Mouse (Mus musculus): ENCODE measurements around the gene Ppp1r9a. TPM values are rescaled to one million over a fixed set of nuclear protein-coding genes. Genes with fewer than 3 reads are reported as not detected.

The Ppp1r9a gene
- total RNA-seq, 2 experiments from 2014 or later, result 1.8 to 2.0 TPM

DNA sequence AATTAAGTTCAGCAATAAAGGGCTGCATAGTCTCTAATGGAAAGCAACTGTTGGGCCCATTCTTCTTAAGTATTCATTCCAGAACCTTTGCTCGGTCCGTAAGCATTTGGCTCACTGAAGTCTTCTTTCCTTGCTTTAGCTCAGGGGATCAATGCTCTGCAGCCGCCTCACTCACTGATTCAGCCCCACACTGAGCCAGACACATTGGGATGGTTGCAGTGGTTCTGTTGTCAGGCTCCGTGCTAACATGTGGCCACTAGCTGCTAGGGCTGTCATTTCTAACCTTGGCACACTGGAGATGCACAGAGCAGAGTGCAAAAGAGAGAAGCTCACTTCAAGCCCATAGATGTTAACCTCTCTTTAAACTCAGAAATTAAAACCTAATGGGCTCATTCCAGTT, 96.2 kb downstream of the Ppp1r9a start:
- intact Hi-C loops (cut with DNase I), result no loop called here
- no peak overlapping the region for H3K27ac ChIP-seq
- TF ChIP-seq CTCF (IDR thresholded peaks at IDR 0.05), result no peak
- no peak for DNase-seq
- no peak overlapping the region for H3K4me3 ChIP-seq

DNA sequence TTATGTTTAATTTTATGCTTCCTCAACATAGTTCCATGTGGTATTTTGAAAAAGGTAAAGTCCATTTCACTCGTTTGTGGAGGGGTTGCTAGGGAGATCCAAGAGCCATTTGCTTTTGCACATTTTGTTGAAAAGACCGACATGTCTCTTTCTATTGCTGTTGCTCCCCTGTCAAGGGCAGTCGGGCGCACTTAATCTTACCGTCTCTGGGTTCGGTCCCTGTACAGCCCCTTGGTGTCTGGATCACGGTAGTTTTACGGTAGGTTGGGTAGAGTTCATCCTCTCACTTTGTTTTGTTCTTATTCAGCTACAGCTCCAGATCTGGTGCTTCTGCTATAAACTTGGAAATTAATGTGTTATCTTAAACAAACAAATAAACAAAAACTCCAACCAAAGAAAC, 98.1 kb downstream of the Ppp1r9a start:
- TF ChIP-seq CTCF (IDR thresholded peaks at IDR 0.05), result no peak
- H3K27ac ChIP-seq, result no peak overlapping the region
- intact Hi-C loops (cut with DNase I), result no loop called here
- DNase-seq, result no peak
- no peak overlapping the region for H3K4me3 ChIP-seq

- Histone ChIP-seq H3K4me3 (peak overlapping the region; percentile 49), H3K27ac (peak overlapping the region; percentile 58)
- no peak for TF ChIP-seq CTCF (IDR thresholded peaks at IDR 0.05)
- peak; percentile 53 for DNase-seq
- intact Hi-C loops (cut with DNase I), result no loop called here
Measured at GRCm38 (mm10) chr6:5005491-5006275, 103.0 kb downstream of the Ppp1r9a start.

DNA sequence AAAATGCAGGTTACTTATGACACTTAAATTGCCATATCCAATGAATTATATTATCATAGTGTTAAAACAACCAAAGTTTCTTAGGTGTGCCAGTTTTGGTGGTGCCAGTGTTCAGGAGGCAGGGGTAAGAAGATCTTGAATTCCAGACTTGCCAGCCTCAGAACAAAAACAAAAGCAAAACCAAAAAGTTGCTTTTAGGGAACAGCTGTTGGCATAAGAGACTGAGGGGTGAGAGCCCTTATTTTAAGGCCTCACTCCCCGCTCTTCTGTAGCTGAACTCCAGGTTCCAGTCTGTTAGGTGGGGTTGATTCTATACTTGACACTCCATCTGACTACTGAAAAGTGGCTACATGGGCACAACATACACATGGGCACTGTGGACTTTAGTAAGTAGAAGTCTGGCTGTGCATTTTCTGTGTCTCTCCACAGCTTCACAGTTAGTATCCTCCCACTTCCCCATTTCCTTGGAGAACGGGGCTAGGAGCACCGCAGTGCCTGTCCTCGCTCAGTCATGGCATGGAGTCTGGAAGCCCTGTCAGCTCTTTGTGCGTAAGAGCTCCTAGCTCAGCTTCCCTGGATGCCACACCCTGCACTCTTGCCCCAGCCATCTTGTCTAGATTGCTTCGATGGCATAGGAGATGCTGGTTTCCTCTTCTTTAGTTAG, 103.7 kb downstream of the Ppp1r9a start:
- peak overlapping the region; percentile 49; the same call in 1 of the 2 replicates for H3K4me3 ChIP-seq
- DNase-seq, result no peak
- peak overlapping the region; percentile 58; the same call in 1 of the 2 replicates for H3K27ac ChIP-seq

GRCm38 (mm10) chr6:5008166-5008565, 105.4 kb downstream of the Ppp1r9a start:
- Histone ChIP-seq H3K4me3 (no peak overlapping the region), H3K27ac (no peak overlapping the region)
- TF ChIP-seq CTCF (IDR thresholded peaks at IDR 0.05), result no peak
- intact Hi-C loops (cut with DNase I), result no loop called here
- DNase-seq, result no peak

More for the DNA sequence above, 103.7 kb downstream of the Ppp1r9a start:
- TF ChIP-seq CTCF (IDR thresholded peaks at IDR 0.05), result no peak
- intact Hi-C loops (cut with DNase I), result no loop called here

GRCm38 (mm10) chr6:5008603-5009002, 105.9 kb downstream of the Ppp1r9a start:
- Histone ChIP-seq H3K27ac (no peak overlapping the region), H3K4me3 (no peak overlapping the region)
- intact Hi-C loops (cut with DNase I), result no loop called here
- DNase-seq, result no peak
- TF ChIP-seq CTCF (IDR thresholded peaks at IDR 0.05), result no peak

DNA sequence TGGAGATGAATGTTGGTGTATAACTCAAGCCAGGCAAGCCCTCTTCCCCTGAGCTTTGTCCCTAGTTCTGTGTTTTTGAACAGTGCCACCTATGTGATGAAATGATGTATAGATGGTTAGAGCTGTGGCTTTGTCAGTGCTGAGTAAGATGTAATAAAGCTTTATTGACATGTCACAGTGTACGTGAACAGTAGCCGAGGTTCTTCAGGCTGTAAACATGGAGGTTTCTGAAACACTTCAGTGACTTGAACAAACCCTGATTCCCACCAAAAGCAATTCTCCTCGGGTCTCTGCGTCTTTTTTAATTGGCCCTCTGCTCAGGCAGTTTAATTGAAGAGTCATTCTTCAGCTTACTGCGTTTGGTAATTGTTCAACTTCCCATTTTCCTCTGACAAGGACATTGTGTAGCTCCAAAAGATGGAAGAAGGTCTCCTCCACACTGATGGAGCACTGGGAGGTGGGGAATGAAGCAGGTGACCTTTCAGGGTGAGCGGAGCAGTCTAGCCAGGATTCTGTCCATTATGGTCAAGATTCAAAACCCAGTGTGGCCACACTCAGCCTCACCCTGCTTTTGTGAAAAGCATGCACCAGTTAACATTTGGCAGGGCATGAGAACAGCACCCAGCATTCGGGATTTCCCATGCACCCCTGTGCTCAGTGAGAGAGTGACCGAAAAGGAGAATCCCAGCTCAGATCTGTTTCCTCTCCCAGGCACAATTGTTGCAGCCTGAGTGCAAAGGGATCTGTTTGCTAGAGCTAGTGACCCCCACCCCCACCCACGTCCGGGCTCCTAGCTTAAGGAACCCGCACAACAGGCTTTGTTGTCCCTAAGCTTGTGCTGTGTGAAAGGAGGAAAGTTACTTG, 108.1 kb downstream of the Ppp1r9a start:
- Histone ChIP-seq H3K4me3 (no peak overlapping the region), H3K27ac (no peak overlapping the region)
- TF ChIP-seq CTCF (IDR thresholded peaks at IDR 0.05), result no peak
- intact Hi-C loops (cut with DNase I), result no loop called here
- DNase-seq, result no peak

GRCm38 (mm10) chr6:5012794-5013193, 110.1 kb downstream of the Ppp1r9a start:
- intact Hi-C loops (cut with DNase I), result no loop called here
- no peak for TF ChIP-seq CTCF (IDR thresholded peaks at IDR 0.05)
- Histone ChIP-seq H3K27ac (no peak overlapping the region), H3K4me3 (no peak overlapping the region)
- DNase-seq, result no peak

DNA sequence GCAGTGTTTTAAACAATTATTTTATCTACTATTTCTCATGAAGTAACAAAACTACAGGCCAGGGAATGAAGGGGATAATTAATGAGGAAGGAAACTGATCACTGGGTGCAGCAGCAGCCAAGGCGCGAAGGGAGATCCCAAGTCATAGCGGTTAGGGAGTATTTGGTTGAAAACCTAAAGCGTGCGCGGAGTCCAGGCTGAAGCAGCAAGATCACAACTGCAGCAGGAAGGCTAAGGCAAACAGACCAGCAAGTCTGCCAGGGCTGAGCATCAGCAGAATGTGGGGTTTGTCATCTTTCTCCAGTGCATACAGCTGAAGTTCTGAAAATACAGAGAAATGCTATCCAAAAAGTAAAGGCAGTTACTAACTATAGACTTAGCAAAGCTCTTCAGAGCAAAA, 111.8 kb downstream of the Ppp1r9a start:
- intact Hi-C loops (cut with DNase I), result no loop called here
- Histone ChIP-seq H3K4me3 (no peak overlapping the region), H3K27ac (no peak overlapping the region)
- DNase-seq, result no peak
- no peak for TF ChIP-seq CTCF (IDR thresholded peaks at IDR 0.05)

GRCm38 (mm10) chr6:5015173-5015572, 112.5 kb downstream of the Ppp1r9a start:
- Histone ChIP-seq H3K4me3 (no peak overlapping the region), H3K27ac (no peak overlapping the region)
- TF ChIP-seq CTCF (IDR thresholded peaks at IDR 0.05), result no peak
- no peak for DNase-seq
- intact Hi-C loops (cut with DNase I), result no loop called here

DNA sequence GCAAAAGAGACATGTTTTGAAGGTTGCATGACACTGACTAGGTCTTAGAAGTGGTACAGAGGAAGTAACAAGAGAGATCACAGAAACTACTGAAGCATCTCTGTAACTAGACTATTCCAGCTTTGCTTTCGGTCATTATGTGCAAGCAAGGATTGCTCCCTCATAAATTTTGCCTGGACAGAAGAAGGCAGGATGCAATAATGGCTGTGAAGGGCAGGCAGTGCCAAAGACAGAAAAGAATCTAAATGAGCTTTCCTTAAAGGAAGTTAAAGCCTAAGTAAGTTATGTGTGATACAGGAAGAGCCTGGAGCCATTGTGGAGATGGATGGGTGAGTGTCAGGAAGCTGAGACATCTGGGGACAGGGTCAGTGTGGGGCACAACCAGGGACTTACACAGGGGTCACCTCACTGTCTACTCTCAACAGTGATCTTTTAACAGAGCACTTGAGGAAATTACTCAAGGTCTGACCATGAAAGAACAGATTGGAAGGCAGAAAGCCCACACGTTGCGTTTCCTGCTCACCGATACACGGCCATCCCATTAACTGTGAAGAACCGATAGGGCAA, 115.3 kb downstream of the Ppp1r9a start:
- intact Hi-C loops (cut with DNase I), result no loop called here
- TF ChIP-seq CTCF (IDR thresholded peaks at IDR 0.05), result no peak
- no peak overlapping the region for H3K27ac ChIP-seq
- no peak for DNase-seq
- H3K4me3 ChIP-seq, result no peak overlapping the region

DNA sequence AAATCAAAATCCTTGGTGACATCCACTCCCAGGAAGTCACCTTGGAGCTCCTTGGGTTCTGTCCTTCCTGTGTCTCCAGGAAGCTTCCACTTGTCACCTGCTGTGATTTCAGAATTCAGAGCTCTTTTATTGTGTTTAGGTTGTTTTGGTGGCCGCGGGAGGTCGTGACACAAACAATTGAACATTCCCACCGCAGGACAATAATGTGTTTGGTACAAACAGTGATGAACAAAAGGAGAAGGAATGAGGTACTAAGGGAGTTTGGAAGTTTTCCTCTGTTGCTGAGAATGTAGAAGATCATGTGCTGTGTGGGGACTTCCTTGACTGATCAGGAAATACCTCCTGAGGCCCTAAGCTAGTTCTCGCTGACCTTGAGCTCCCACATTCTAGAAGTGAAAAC, 116.5 kb downstream of the Ppp1r9a start:
- intact Hi-C loops (cut with DNase I), result no loop called here

More for the DNA sequence above, 116.5 kb downstream of the Ppp1r9a start:
- TF ChIP-seq CTCF (IDR thresholded peaks at IDR 0.05), result no peak
- no peak overlapping the region for H3K4me3 ChIP-seq
- no peak for DNase-seq
- H3K27ac ChIP-seq, result no peak overlapping the region
